Mouse (Mus musculus): Measurements from ENCODE around the gene Evx2. TPM values are rescaled to one million over a fixed set of nuclear protein-coding genes. Genes with fewer than 3 reads are reported as not detected.

Gene Evx2
- total and polyA plus RNA-seq, 3 experiments, result not detected

DNA sequence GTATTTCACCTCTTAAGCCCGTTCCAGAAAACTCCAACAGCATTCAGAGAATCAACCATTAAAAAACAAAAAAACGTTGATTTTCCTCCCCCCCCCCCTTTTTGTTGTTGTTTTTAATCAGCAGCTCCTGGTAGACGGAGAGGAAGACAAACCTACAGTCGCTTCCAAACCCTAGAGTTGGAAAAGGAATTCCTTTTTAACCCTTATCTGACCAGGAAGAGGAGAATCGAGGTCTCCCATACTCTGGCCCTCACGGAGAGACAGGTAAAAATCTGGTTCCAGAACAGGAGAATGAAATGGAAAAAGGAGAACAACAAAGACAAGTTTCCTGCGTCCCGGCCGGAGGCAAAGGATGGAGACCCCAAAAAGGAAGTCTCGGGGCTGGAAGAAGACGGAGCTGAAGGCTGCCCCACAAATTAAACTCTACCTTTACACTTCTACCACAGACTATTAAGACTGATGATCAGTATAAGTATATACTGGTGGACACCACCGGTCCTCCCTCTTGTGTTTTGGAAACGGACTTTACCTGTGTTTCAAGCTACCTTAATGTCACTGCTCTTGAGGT lies 47.1 kb upstream of the Evx2 start:
- Histone ChIP-seq H3K79me2 (ENCODE audit: control insufficient read depth, insufficient read depth, low read length, poor library complexity) (peaks cover 6% of the 10 kb centered on the region; the same call in 1 of the 2 replicates), H3K36me3 (ENCODE audit: control insufficient read depth in 1 of 2, insufficient read depth in 2 of 2, low read length in 2 of 2) (peaks cover 0 to 2% of the 10 kb centered on the region in 2 experiments; a peak in 1 of 4 replicates), H3K4me1 (ENCODE audit: control insufficient read depth in 1 of 2, insufficient read depth in 2 of 2, low read length in 2 of 2) (no peaks in the 10 kb centered on the region; a peak in 2 of 4 replicates), H3K27ac (ENCODE audit: control insufficient read depth, low read depth, low read length) (no peak overlapping the region), H3K9me3 (replicated peaks; ENCODE audit: insufficient read depth, low read length) (no peaks in the 10 kb centered on the region), H3K27me3 (ENCODE audit: control insufficient read depth in 1 of 2, insufficient read depth in 2 of 2, low read length in 2 of 2) (peaks cover 0 to 1% of the 10 kb centered on the region in 2 experiments; a peak in 1 of 4 replicates), H3K4me3 (ENCODE audit: control insufficient read depth in 1 of 2, insufficient read depth in 1 of 2, low read depth in 2 of 2, low read length in 2 of 2) (peak overlapping the region in 1 of 2 experiments; percentile 66; a peak in 3 of 4 replicates), H3K9ac (ENCODE audit: control insufficient read depth, low read depth, low read length, poor library complexity, severe bottlenecking) (peak overlapping the region; percentile 84; the same call in 1 of the 2 replicates)
- no peak for TF ChIP-seq CHD2 (IDR thresholded peaks at IDR 0.05; ENCODE audit: low read length)
- TF ChIP-seq RCOR1 (IDR thresholded peaks at IDR 0.05; ENCODE audit: low read depth, low read length), result no peak
- no peak for TF ChIP-seq POLR2AphosphoS2 (IDR thresholded peaks at IDR 0.05; ENCODE audit: low read length)
- TF ChIP-seq MAX (IDR thresholded peaks at IDR 0.05; ENCODE audit: low read length), result no peak
- TF ChIP-seq NELFE (IDR thresholded peaks at IDR 0.05; ENCODE audit: low read depth, low read length), result no peak
- DNase-seq (ENCODE audit: low read depth, low spot score), result no peak

DNA sequence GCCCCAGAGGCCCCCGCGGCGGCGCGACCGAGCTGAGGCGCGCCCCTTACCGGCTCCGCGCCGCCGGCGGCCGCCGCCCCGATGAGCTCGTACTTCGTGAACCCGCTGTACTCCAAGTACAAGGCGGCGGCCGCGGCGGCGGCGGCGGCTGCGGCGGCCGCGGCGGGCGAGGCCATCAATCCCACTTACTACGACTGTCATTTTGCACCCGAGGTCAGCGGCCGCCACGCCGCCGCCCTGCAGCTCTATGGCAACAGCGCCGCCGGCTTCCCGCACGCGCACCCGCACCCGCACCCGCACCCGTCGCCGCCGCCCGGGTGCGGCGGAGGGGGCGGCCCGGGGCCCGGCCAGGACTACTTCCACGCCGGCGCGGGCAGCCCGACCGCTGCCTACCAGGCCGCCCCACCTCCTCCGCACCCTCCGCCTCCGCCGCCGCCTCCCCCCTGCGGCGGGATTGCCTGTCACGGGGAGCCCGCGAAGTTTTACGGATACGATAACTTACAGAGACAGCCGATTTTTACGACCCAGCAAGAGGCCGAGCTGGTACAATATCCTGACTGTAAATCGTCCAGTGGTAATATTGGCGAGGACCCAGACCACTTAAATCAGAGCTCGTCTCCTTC lies 46.2 kb upstream of the Evx2 start:
- peaks cover 6% of the 10 kb centered on the region; the same call in 1 of the 2 replicates for H3K79me2 ChIP-seq (ENCODE audit: control insufficient read depth, insufficient read depth, low read length, poor library complexity)
- TF ChIP-seq NRF1 (IDR thresholded peaks at IDR 0.05; ENCODE audit: insufficient read depth, low read depth, low read length, poor library complexity, severe bottlenecking), result no peak
- TF ChIP-seq MXI1 (IDR thresholded peaks at IDR 0.05; ENCODE audit: low read depth, low read length), result peak; percentile 43; the same call in 1 of the 2 replicates
- no peak for TF ChIP-seq MYC (IDR thresholded peaks at IDR 0.05; ENCODE audit: low read depth, low read length)
- TF ChIP-seq POLR2AphosphoS5 (IDR thresholded peaks at IDR 0.05; ENCODE audit: borderline replicate concordance, low read depth, low read length), result no peak
- H3K27ac ChIP-seq (ENCODE audit: control insufficient read depth, low read depth, low read length), result no peak overlapping the region
- DNase-seq (ENCODE audit: low read depth, low spot score), result peak; percentile 62
- H3K36me3 ChIP-seq (ENCODE audit: control insufficient read depth in 1 of 2, insufficient read depth in 2 of 2, low read length in 2 of 2), result peaks cover 0 to 2% of the 10 kb centered on the region in 2 experiments; a peak in 1 of 4 replicates
- H3K27me3 ChIP-seq (ENCODE audit: control insufficient read depth in 1 of 2, insufficient read depth in 2 of 2, low read length in 2 of 2), result no peaks in the 10 kb centered on the region
- H3K9me3 ChIP-seq (replicated peaks; ENCODE audit: insufficient read depth, low read length), result no peaks in the 10 kb centered on the region
- H3K4me3 ChIP-seq (ENCODE audit: control insufficient read depth in 1 of 2, insufficient read depth in 1 of 2, low read depth in 2 of 2, low read length in 2 of 2), result peak overlapping the region; percentile 53 to 66
- H3K9ac ChIP-seq (ENCODE audit: control insufficient read depth, low read depth, low read length, poor library complexity, severe bottlenecking), result peak overlapping the region; percentile 84
- no peaks in the 10 kb centered on the region; a peak in 2 of 4 replicates for H3K4me1 ChIP-seq (ENCODE audit: control insufficient read depth in 1 of 2, insufficient read depth in 2 of 2, low read length in 2 of 2)

DNA sequence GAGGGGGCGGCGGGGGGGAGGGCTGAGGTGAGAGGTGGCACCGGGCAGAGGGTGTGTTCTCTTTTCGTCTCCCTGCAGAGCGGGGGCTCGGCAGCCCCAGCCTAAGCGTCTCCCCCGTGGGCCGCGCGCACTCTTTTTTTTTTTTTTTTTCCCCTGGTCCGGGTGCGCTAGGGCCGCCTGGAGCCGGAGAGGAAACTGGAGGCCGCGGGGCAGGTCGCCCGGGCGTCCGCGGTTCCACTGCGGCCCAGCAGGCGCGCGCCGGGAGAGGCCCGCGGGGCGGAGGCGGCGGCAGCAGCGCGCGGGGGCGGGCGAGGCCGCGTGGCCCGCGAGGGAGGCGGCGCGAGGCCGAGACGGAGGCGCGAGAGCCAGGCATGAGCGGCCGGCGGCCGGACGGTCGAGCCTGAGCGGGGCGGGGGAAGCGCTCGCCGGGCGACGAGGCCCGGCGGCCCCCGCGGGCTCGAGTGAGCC lies 45.7 kb upstream of the Evx2 start:
- no peaks in the 10 kb centered on the region for H3K9me3 ChIP-seq (replicated peaks; ENCODE audit: insufficient read depth, low read length)
- H3K9ac ChIP-seq (ENCODE audit: control insufficient read depth, low read depth, low read length, poor library complexity, severe bottlenecking), result peak overlapping the region; percentile 84
- H3K27me3 ChIP-seq (ENCODE audit: control insufficient read depth in 1 of 2, insufficient read depth in 2 of 2, low read length in 2 of 2), result no peaks in the 10 kb centered on the region
- peaks cover 6% of the 10 kb centered on the region; the same call in 1 of the 2 replicates for H3K79me2 ChIP-seq (ENCODE audit: control insufficient read depth, insufficient read depth, low read length, poor library complexity)
- H3K36me3 ChIP-seq (ENCODE audit: control insufficient read depth in 1 of 2, insufficient read depth in 2 of 2, low read length in 2 of 2), result peaks cover 0 to 2% of the 10 kb centered on the region in 2 experiments; a peak in 1 of 4 replicates
- no peaks in the 10 kb centered on the region; a peak in 2 of 4 replicates for H3K4me1 ChIP-seq (ENCODE audit: control insufficient read depth in 1 of 2, insufficient read depth in 2 of 2, low read length in 2 of 2)
- no peak for DNase-seq (ENCODE audit: low read depth, low spot score)
- H3K27ac ChIP-seq (ENCODE audit: control insufficient read depth, low read depth, low read length), result peak overlapping the region; percentile 48
- H3K4me3 ChIP-seq (ENCODE audit: control insufficient read depth in 1 of 2, insufficient read depth in 1 of 2, low read depth in 2 of 2, low read length in 2 of 2), result peak overlapping the region; percentile 52 to 58; a peak in 3 of 4 replicates
- TF ChIP-seq NELFE (IDR thresholded peaks at IDR 0.05; ENCODE audit: low read depth, low read length) (no peak), POLR2A (IDR thresholded peaks at IDR 0.05; ENCODE audit: control insufficient read depth in 1 of 2, insufficient read depth in 1 of 2, low read depth in 1 of 2, low read length in 2 of 2, poor library complexity in 1 of 2) (peak in 1 of 2 experiments; percentile 52; a peak in 1 of 4 replicates)
